Mouse (Mus musculus) duodenum, adult 2 months (tissue): ENCODE data around the gene Zscan4-ps3. TPM values are rescaled to one million over a fixed set of nuclear protein-coding genes. Genes with fewer than 3 reads are reported as not detected.

Source experiments
- polyA plus RNA-seq: library from polyadenylated mRNA; depleted of rRNA; stranded (reverse); fragments of >200 nt; gene quantifications from 2 replicates; pipeline ENCODE4 v1.2.3, GENCODE M21; 2012; ENCODE audit warnings: low replicate concordance; rRNA removed

Zscan4-ps3 gene
- not detected in 2 replicates for polyA plus RNA-seq

DNA sequence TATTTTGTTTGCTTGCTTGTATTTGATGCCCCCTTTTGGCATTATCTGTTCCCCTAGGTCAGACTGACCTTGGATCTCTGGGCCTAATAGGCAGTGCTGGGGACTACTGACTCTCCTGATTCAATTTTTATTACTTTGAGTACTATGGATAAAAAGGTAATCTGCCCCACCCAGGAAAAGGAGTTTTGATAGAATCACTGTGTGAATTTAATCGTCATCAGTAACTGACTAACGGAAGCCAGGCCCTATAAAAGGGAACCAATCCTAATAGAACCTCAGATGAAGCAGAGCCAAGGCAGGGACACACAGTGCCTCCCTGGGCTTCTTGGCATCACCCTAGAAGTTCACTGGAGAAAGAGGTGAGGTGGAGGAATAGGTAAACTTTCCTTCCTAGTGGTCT is at the start of gene Zscan4-ps3:
Zscan4-ps3 (plus strand) TSS at position 301 of the 400 bp plus-strand sequence.

Other genes starting within 250 kb of the Zscan4-ps3 start
- gene Zscan4f, start 211.4 kb upstream of the Zscan4-ps3 start, polyA plus RNA-seq, result not detected in 2 replicates
- not detected in 2 replicates for gene Zscan4-ps2, start 95.0 kb upstream of the Zscan4-ps3 start, polyA plus RNA-seq
- not detected in 2 replicates for gene Vmn1r72, start 70.8 kb downstream of the Zscan4-ps3 start, polyA plus RNA-seq
- gene Vmn1r73, start 121.0 kb downstream of the Zscan4-ps3 start, polyA plus RNA-seq, result not detected in 2 replicates
- not detected in 2 replicates for gene Vmn1r74, start 224.7 kb downstream of the Zscan4-ps3 start, polyA plus RNA-seq